Mouse (Mus musculus): ENCODE results near the gene Gm17545.
"Not testable (repeated sequence)": the region's sequence is repeated elsewhere in the genome, so short reads cannot be mapped to it uniquely, and the experiment has no call there.

The Gm17545 gene

GRCm38 (mm10) chr9:22453990-22454389 lies at the start of gene Gm17545:
Gene Gm17545 (plus strand): TSS chr9:22454290.
- DNase-seq (ENCODE audit: inconsistent ontology term), result not testable (repeated sequence)

- no peak for DNase-seq (ENCODE audit: inconsistent ontology term)
Observed at GRCm38 (mm10) chr9:22405414-22405813, 48.7 kb upstream of the Gm17545 start.

- not testable (repeated sequence) for DNase-seq (ENCODE audit: inconsistent ontology term)
Observed at GRCm38 (mm10) chr9:22407633-22408032, 46.5 kb upstream of the Gm17545 start.

- DNase-seq (ENCODE audit: inconsistent ontology term), result peak; percentile 21
Observed at GRCm38 (mm10) chr9:22408344-22408743, 45.7 kb upstream of the Gm17545 start.

- no peak for DNase-seq (ENCODE audit: inconsistent ontology term)
Observed at GRCm38 (mm10) chr9:22409501-22409900, 44.6 kb upstream of the Gm17545 start.

GRCm38 (mm10) chr9:22411002-22411857 lies 42.9 kb upstream of the Gm17545 start, which contains the start of gene 9530077C05Rik:
Gene 9530077C05Rik (plus strand): TSS chr9:22411513.
- peak; percentile 96 for DNase-seq (ENCODE audit: inconsistent ontology term)

- DNase-seq (ENCODE audit: inconsistent ontology term), result no peak
Observed at GRCm38 (mm10) chr9:22416187-22416586, 37.9 kb upstream of the Gm17545 start.

GRCm38 (mm10) chr9:22417547-22417946 lies 36.5 kb upstream of the Gm17545 start:
- no peak for DNase-seq (ENCODE audit: inconsistent ontology term)

GRCm38 (mm10) chr9:22419877-22420276 lies 34.2 kb upstream of the Gm17545 start:
- no peak for DNase-seq (ENCODE audit: inconsistent ontology term)

- DNase-seq (ENCODE audit: inconsistent ontology term), result no peak
Observed at GRCm38 (mm10) chr9:22420491-22420890, 33.6 kb upstream of the Gm17545 start.

- DNase-seq (ENCODE audit: inconsistent ontology term), result peak; percentile 9
Observed at GRCm38 (mm10) chr9:22422559-22422958, 31.5 kb upstream of the Gm17545 start.

GRCm38 (mm10) chr9:22423507-22423906 lies 30.6 kb upstream of the Gm17545 start:
- no peak for DNase-seq (ENCODE audit: inconsistent ontology term)

- no peak for DNase-seq (ENCODE audit: inconsistent ontology term)
Observed at GRCm38 (mm10) chr9:22424196-22424595, 29.9 kb upstream of the Gm17545 start.

- no peak for DNase-seq (ENCODE audit: inconsistent ontology term)
Observed at GRCm38 (mm10) chr9:22424719-22425118, 29.4 kb upstream of the Gm17545 start.

GRCm38 (mm10) chr9:22428028-22428665 lies 25.9 kb upstream of the Gm17545 start:
- no peak for DNase-seq (ENCODE audit: inconsistent ontology term)

- DNase-seq (ENCODE audit: inconsistent ontology term), result no peak
Observed at GRCm38 (mm10) chr9:22428666-22429410, 25.3 kb upstream of the Gm17545 start.

- DNase-seq (ENCODE audit: inconsistent ontology term), result peak; percentile 62
Observed at GRCm38 (mm10) chr9:22429533-22430241, 24.4 kb upstream of the Gm17545 start.

GRCm38 (mm10) chr9:22430315-22430840 lies 23.7 kb upstream of the Gm17545 start:
- no peak for DNase-seq (ENCODE audit: inconsistent ontology term)

GRCm38 (mm10) chr9:22433221-22433620 lies 20.9 kb upstream of the Gm17545 start:
- DNase-seq (ENCODE audit: inconsistent ontology term), result no peak

- peak; percentile 28 for DNase-seq (ENCODE audit: inconsistent ontology term)
Observed at GRCm38 (mm10) chr9:22434101-22434500, 20.0 kb upstream of the Gm17545 start.

GRCm38 (mm10) chr9:22438826-22439225 lies 15.3 kb upstream of the Gm17545 start:
- no peak for DNase-seq (ENCODE audit: inconsistent ontology term)

All from Muller cell, postnatal 12 days (primary cell).